Mouse (Mus musculus): ENCODE measurements around the gene Ccdc189. TPM values are rescaled to one million over a fixed set of nuclear protein-coding genes. Genes with fewer than 3 reads are reported as not detected.

Gene Ccdc189
- polyA plus RNA-seq (2014; fragmentation: Illumina TruSeq; extraction: RNeasy Lipid Tissue Mini Kit (QIAGEN cat#74804); ENCODE audit: low read depth, low replicate concordance), result 10.8 TPM

GRCm38 (mm10) chr7:127588011-127588871 lies at the start of gene Ccdc189, which contains the start of gene Rnf40:
TSS of gene Ccdc189 (minus strand) at chr7:127588595.
TSS of gene Rnf40 (plus strand) at chr7:127588767.

GRCm38 (mm10) chr7:127614891-127615843 lies 26.8 kb upstream of the Ccdc189 start, which contains the start of gene Zfp629:
TSS of gene Zfp629 (minus strand) at chr7:127615797.

GRCm38 (mm10) chr7:127572895-127573471 lies 15.4 kb downstream of the Ccdc189 start, which contains the start of gene Phkg2:
TSS of gene Phkg2 (plus strand) at chr7:127573340.

GRCm38 (mm10) chr7:127561340-127561858 lies 27.0 kb downstream of the Ccdc189 start, which contains the start of gene Tmem265:
TSS of gene Tmem265 (plus strand) at chr7:127561390.

Other genes starting within 250 kb of the Ccdc189 start
- 33.8 TPM for gene Zfp768, start 243.0 kb downstream of the Ccdc189 start, polyA plus RNA-seq (2014; fragmentation: Illumina TruSeq; extraction: RNeasy Lipid Tissue Mini Kit (QIAGEN cat#74804); ENCODE audit: low read depth, low replicate concordance)
- 3.9 TPM for gene Zfp747, start 212.5 kb downstream of the Ccdc189 start, polyA plus RNA-seq (2014; fragmentation: Illumina TruSeq; extraction: RNeasy Lipid Tissue Mini Kit (QIAGEN cat#74804); ENCODE audit: low read depth, low replicate concordance)
- 1.5 TPM for gene 9130019O22Rik, start 201.4 kb downstream of the Ccdc189 start, polyA plus RNA-seq (2014; fragmentation: Illumina TruSeq; extraction: RNeasy Lipid Tissue Mini Kit (QIAGEN cat#74804); ENCODE audit: low read depth, low replicate concordance)
- gene E430018J23Rik, start 195.0 kb downstream of the Ccdc189 start, polyA plus RNA-seq (2014; fragmentation: Illumina TruSeq; extraction: RNeasy Lipid Tissue Mini Kit (QIAGEN cat#74804); ENCODE audit: low read depth, low replicate concordance), result 3.4 TPM
- 4.4 TPM for gene Zfp764, start 181.8 kb downstream of the Ccdc189 start, polyA plus RNA-seq (2014; fragmentation: Illumina TruSeq; extraction: RNeasy Lipid Tissue Mini Kit (QIAGEN cat#74804); ENCODE audit: low read depth, low replicate concordance)
- gene Zfp688, start 166.5 kb downstream of the Ccdc189 start, polyA plus RNA-seq (2014; fragmentation: Illumina TruSeq; extraction: RNeasy Lipid Tissue Mini Kit (QIAGEN cat#74804); ENCODE audit: low read depth, low replicate concordance), result 3.6 TPM
- 1.2 TPM for gene Zfp689, start 139.4 kb downstream of the Ccdc189 start, polyA plus RNA-seq (2014; fragmentation: Illumina TruSeq; extraction: RNeasy Lipid Tissue Mini Kit (QIAGEN cat#74804); ENCODE audit: low read depth, low replicate concordance)
- 35.5 TPM for gene Prr14, start 129.0 kb downstream of the Ccdc189 start, polyA plus RNA-seq (2014; fragmentation: Illumina TruSeq; extraction: RNeasy Lipid Tissue Mini Kit (QIAGEN cat#74804); ENCODE audit: low read depth, low replicate concordance)
- gene Fbrs, start 109.4 kb downstream of the Ccdc189 start, polyA plus RNA-seq (2014; fragmentation: Illumina TruSeq; extraction: RNeasy Lipid Tissue Mini Kit (QIAGEN cat#74804); ENCODE audit: low read depth, low replicate concordance), result 34.1 TPM
- gene Srcap, start 76.6 kb downstream of the Ccdc189 start, polyA plus RNA-seq (2014; fragmentation: Illumina TruSeq; extraction: RNeasy Lipid Tissue Mini Kit (QIAGEN cat#74804); ENCODE audit: low read depth, low replicate concordance), result 15.8 TPM
- 14.5 TPM for gene Gm42715, start 69.0 kb downstream of the Ccdc189 start, polyA plus RNA-seq (2014; fragmentation: Illumina TruSeq; extraction: RNeasy Lipid Tissue Mini Kit (QIAGEN cat#74804); ENCODE audit: low read depth, low replicate concordance)
- gene Tmem265, start 27.2 kb downstream of the Ccdc189 start, polyA plus RNA-seq (2014; fragmentation: Illumina TruSeq; extraction: RNeasy Lipid Tissue Mini Kit (QIAGEN cat#74804); ENCODE audit: low read depth, low replicate concordance), result not detected
- 24.2 TPM for gene Phkg2, start 15.3 kb downstream of the Ccdc189 start, polyA plus RNA-seq (2014; fragmentation: Illumina TruSeq; extraction: RNeasy Lipid Tissue Mini Kit (QIAGEN cat#74804); ENCODE audit: low read depth, low replicate concordance)
- gene Rnf40, start 172 bp upstream of the Ccdc189 start, polyA plus RNA-seq (2014; fragmentation: Illumina TruSeq; extraction: RNeasy Lipid Tissue Mini Kit (QIAGEN cat#74804); ENCODE audit: low read depth, low replicate concordance), result 30.3 TPM
- gene Zfp629, start 27.2 kb upstream of the Ccdc189 start, polyA plus RNA-seq (2014; fragmentation: Illumina TruSeq; extraction: RNeasy Lipid Tissue Mini Kit (QIAGEN cat#74804); ENCODE audit: low read depth, low replicate concordance), result 19.1 TPM
- 20.2 TPM for gene Bcl7c, start 120.3 kb upstream of the Ccdc189 start, polyA plus RNA-seq (2014; fragmentation: Illumina TruSeq; extraction: RNeasy Lipid Tissue Mini Kit (QIAGEN cat#74804); ENCODE audit: low read depth, low replicate concordance)
- gene Ctf1, start 124.1 kb upstream of the Ccdc189 start, polyA plus RNA-seq (2014; fragmentation: Illumina TruSeq; extraction: RNeasy Lipid Tissue Mini Kit (QIAGEN cat#74804); ENCODE audit: low read depth, low replicate concordance), result 10.0 TPM
- not detected for gene Ctf2, start 143.6 kb upstream of the Ccdc189 start, polyA plus RNA-seq (2014; fragmentation: Illumina TruSeq; extraction: RNeasy Lipid Tissue Mini Kit (QIAGEN cat#74804); ENCODE audit: low read depth, low replicate concordance)
- 3.5 TPM for gene Fbxl19, start 155.9 kb upstream of the Ccdc189 start, polyA plus RNA-seq (2014; fragmentation: Illumina TruSeq; extraction: RNeasy Lipid Tissue Mini Kit (QIAGEN cat#74804); ENCODE audit: low read depth, low replicate concordance)
- 27.5 TPM for gene Orai3, start 181.2 kb upstream of the Ccdc189 start, polyA plus RNA-seq (2014; fragmentation: Illumina TruSeq; extraction: RNeasy Lipid Tissue Mini Kit (QIAGEN cat#74804); ENCODE audit: low read depth, low replicate concordance)
- 13.0 TPM for gene Setd1a, start 188.1 kb upstream of the Ccdc189 start, polyA plus RNA-seq (2014; fragmentation: Illumina TruSeq; extraction: RNeasy Lipid Tissue Mini Kit (QIAGEN cat#74804); ENCODE audit: low read depth, low replicate concordance)
- not detected for gene Gm49388, start 197.0 kb upstream of the Ccdc189 start, polyA plus RNA-seq (2014; fragmentation: Illumina TruSeq; extraction: RNeasy Lipid Tissue Mini Kit (QIAGEN cat#74804); ENCODE audit: low read depth, low replicate concordance)
- gene Hsd3b7, start 212.0 kb upstream of the Ccdc189 start, polyA plus RNA-seq (2014; fragmentation: Illumina TruSeq; extraction: RNeasy Lipid Tissue Mini Kit (QIAGEN cat#74804); ENCODE audit: low read depth, low replicate concordance), result 31.7 TPM
- gene Stx4a, start 235.7 kb upstream of the Ccdc189 start, polyA plus RNA-seq (2014; fragmentation: Illumina TruSeq; extraction: RNeasy Lipid Tissue Mini Kit (QIAGEN cat#74804); ENCODE audit: low read depth, low replicate concordance), result 107 TPM
- gene Stx1b, start 236.0 kb upstream of the Ccdc189 start, polyA plus RNA-seq (2014; fragmentation: Illumina TruSeq; extraction: RNeasy Lipid Tissue Mini Kit (QIAGEN cat#74804); ENCODE audit: low read depth, low replicate concordance), result 1.1 TPM

Data from heart, adult 10 weeks (tissue).